Comparison of ENCODE assay signal across 8 mouse cellular contexts in genomic region chr4:129377601-129378390, GRCm38 (mm10). TPM values are rescaled to one million over a fixed set of nuclear protein-coding genes. Genes with fewer than 3 reads are reported as not detected.
A peak's percentile ranks its signal among the peaks of the same experiment; 100 is the strongest.
DNase-seq lines count a peak whose midpoint lies in the region; ATAC-seq lines count a peak whose summit lies in the region.

Zbtb8a (minus strand) TSS chr4:129378116.

- H3K9me3 ChIP-seq in hindbrain, embryonic 14.5 days (ENCODE audit: control insufficient read depth, low read length): no peaks in the 10 kb centered on the region

- peak within 1 kb of the TSS; percentile 90 for H3K9ac ChIP-seq in hindbrain, embryonic 14.5 days

- H3K36me3 ChIP-seq in hindbrain, embryonic 14.5 days (replicated peaks; ENCODE audit: control insufficient read depth, insufficient read depth): no peaks in the 10 kb centered on the region

- H3K4me2 ChIP-seq in hindbrain, embryonic 14.5 days (replicated peaks): peak within 1 kb of the TSS; percentile 63

- no peaks in the 10 kb centered on the region for H3K27me3 ChIP-seq in hindbrain, embryonic 14.5 days (ENCODE audit: control insufficient read depth, insufficient read depth, low read length)

- DNase-seq in adrenal gland, adult (ENCODE audit: inconsistent age in 2 of 2, low spot score in 1 of 2): peak; percentile 54 to 88
- DNase-seq in adrenal gland, adult 8-10 months: no peak
- peak; percentile 47 for DNase-seq in cerebellum, adult 8-10 months
- peak; percentile 70 for DNase-seq in forelimb bud, embryonic 11.5 days (ENCODE audit: low read depth, low spot score)
- peak; percentile 76 for DNase-seq in hindbrain, embryonic 14.5 days (ENCODE audit: low spot score)
- peak; percentile 23 to 31 for DNase-seq in left cerebral cortex, adult 18-20 months (ENCODE audit: low spot score in 2 of 2)
- peak; percentile 63 to 70 for DNase-seq in lung, postnatal 4 days
- DNase-seq in right cerebral cortex, postnatal 25 days: peak; percentile 36

- H3K4me1 ChIP-seq in hindbrain, embryonic 14.5 days (replicated peaks; ENCODE audit: control insufficient read depth, insufficient read depth, low read length): peaks cover 6% of the 10 kb centered on the region

- H3K27ac ChIP-seq in hindbrain, embryonic 14.5 days: peak within 1 kb of the TSS; percentile 91

- ATAC-seq in hindbrain, embryonic 14.5 days (ENCODE audit: low FRiP score): peak; percentile 68

- H3K4me3 ChIP-seq in hindbrain, embryonic 14.5 days (replicated peaks; ENCODE audit: low read length): peak within 1 kb of the TSS; percentile 86

- WGBS in hindbrain, embryonic 14.5 days: 2% methylated on average over 62 of the region's 65 CpGs

RNA-seq across cellular contexts. Expression of gene Zbtb8a, which starts in this region (rescaled TPM):
- total RNA-seq in adrenal gland, adult 8-10 months (2022): 1 to 10 TPM; 4.7 to 7.8 (median 5.2) TPM
- polyA plus RNA-seq in hindbrain, embryonic 14.5 days (2014; fragmentation: Nextera tagmentation; extraction: Ambion mirVana): 11.4 and 14.6 TPM in 2 replicates
- total RNA-seq in left cerebral cortex, adult 18-20 months (2021): 1 to 10 TPM; 4.8 to 5.0 TPM
